Mouse (Mus musculus): Measurements from ENCODE around the gene Aqp3. TPM values are rescaled to one million over a fixed set of nuclear protein-coding genes. Genes with fewer than 3 reads are reported as not detected.
"Not testable (repeated sequence)": the region's sequence is repeated elsewhere in the genome, so short reads cannot be mapped to it uniquely, and the experiment has no call there.

Aqp3 gene
- total and polyA plus RNA-seq, 2 experiments from 2014 or later, result 0.19 to 6.3 TPM

DNA sequence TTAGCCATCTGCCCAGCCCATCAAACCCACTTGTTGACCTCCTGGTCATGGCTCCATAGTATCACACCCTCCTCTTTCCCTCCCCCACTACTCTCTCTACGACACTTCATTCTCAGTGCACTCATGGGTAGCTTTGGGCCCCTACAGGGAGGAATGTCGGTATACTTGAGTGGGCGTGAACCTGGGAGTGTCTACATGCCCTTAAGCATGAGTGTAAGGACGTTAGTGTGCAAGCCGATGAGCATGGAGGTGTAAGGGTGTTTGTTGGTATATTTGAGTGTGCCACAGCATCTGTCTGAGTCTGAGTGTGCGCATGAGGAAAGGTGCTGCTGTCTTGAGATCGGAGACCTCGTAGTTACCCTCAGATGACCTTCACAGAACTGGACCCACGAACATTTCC is 11.0 kb downstream of the Aqp3 start:
- TF ChIP-seq CTCF (IDR thresholded peaks at IDR 0.05; ENCODE audit: low read depth) (no peak), EP300 (IDR thresholded peaks at IDR 0.05; ENCODE audit: low read depth) (no peak)
- H3K9me3 ChIP-seq (replicated peaks; ENCODE audit: control insufficient read depth, low read length), result no peaks in the 10 kb centered on the region
- no peak overlapping the region for H3K4me2 ChIP-seq (ENCODE audit: low read depth, low read length)
- ATAC-seq (ENCODE audit: insufficient read depth, low read depth) (no peak), DNase-seq (ENCODE audit: low spot score) (no peak)
- H3K4me1 ChIP-seq (ENCODE audit: control insufficient read depth, insufficient read depth), result no peaks in the 10 kb centered on the region
- no peak overlapping the region for H3K27ac ChIP-seq (ENCODE audit: low read depth)
- H3K36me3 ChIP-seq (replicated peaks; ENCODE audit: control insufficient read depth, insufficient read depth, low read length), result no peaks in the 10 kb centered on the region
- H3K4me3 ChIP-seq (ENCODE audit: low read depth, low read length), result no peak overlapping the region
- H3K9ac ChIP-seq (replicated peaks; ENCODE audit: low read depth, low read length), result no peak overlapping the region
- no peaks in the 10 kb centered on the region for H3K27me3 ChIP-seq (ENCODE audit: control insufficient read depth, insufficient read depth, low read length)
- 63% methylated on average over 9 of the region's 9 CpGs for WGBS

DNA sequence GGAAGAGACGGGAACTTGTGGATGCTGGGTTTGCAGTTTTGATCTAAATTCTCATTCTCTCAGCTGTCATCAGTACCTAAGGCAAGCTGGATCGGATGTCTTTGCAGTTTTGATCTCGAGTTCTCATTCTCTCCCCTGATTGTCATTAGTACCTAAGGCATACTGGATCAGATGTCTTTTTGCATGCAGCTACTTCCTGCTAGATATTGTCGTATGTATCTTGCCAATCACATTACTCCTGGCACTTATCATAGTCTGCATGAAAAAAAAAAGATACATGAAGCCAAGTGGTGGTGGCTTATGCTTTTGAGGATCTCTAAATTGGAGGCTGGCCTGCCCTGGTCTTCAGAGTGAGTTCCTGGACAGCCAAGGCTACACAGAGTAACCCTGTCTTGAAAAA is 13.2 kb downstream of the Aqp3 start:
- TF ChIP-seq EP300 (IDR thresholded peaks at IDR 0.05; ENCODE audit: low read depth) (no peak), CTCF (IDR thresholded peaks at IDR 0.05; ENCODE audit: low read depth) (no peak)
- no peaks in the 10 kb centered on the region for H3K4me1 ChIP-seq (ENCODE audit: control insufficient read depth, insufficient read depth)
- no peaks in the 10 kb centered on the region for H3K27me3 ChIP-seq (ENCODE audit: control insufficient read depth, insufficient read depth, low read length)
- H3K9me3 ChIP-seq (replicated peaks; ENCODE audit: control insufficient read depth, low read length), result no peaks in the 10 kb centered on the region
- H3K27ac ChIP-seq (ENCODE audit: low read depth), result no peak overlapping the region
- H3K4me3 ChIP-seq (ENCODE audit: low read depth, low read length), result no peak overlapping the region
- H3K9ac ChIP-seq (replicated peaks; ENCODE audit: low read depth, low read length), result no peak overlapping the region
- no peaks in the 10 kb centered on the region for H3K36me3 ChIP-seq (replicated peaks; ENCODE audit: control insufficient read depth, insufficient read depth, low read length)
- DNase-seq (ENCODE audit: low spot score) (no peak), ATAC-seq (ENCODE audit: insufficient read depth, low read depth) (no peak)
- H3K4me2 ChIP-seq (ENCODE audit: low read depth, low read length), result no peak overlapping the region
- WGBS, result 74% methylated on average over 4 of the region's 4 CpGs

DNA sequence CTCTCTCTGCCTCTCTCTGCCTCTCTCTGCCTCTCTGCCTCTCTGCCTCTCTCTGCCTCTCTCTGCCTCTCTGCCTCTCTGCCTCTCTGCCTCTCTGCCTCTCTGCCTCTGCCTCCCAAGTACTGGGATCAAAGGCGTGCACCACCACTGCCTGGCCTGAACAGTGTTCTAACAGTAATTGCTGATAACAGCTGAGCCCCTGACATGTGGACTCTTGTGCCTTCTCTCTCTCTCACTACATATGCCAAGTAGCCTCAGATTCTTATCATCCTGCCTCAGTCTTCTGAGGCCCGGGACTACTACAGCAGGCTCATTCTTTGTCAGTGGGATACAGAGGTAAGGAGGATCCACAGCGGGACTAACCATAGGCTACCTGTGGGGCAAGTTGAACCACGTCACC is 15.2 kb downstream of the Aqp3 start:
- DNase-seq (ENCODE audit: low spot score); H3K4me2 ChIP-seq (ENCODE audit: low read depth, low read length); H3K9me3 ChIP-seq (replicated peaks; ENCODE audit: control insufficient read depth, low read length); H3K36me3 ChIP-seq (replicated peaks; ENCODE audit: control insufficient read depth, insufficient read depth, low read length); H3K27ac ChIP-seq (ENCODE audit: low read depth); ATAC-seq (ENCODE audit: insufficient read depth, low read depth); H3K4me1 ChIP-seq (ENCODE audit: control insufficient read depth, insufficient read depth); H3K4me3 ChIP-seq (ENCODE audit: low read depth, low read length); H3K9ac ChIP-seq (replicated peaks; ENCODE audit: low read depth, low read length); H3K27me3 ChIP-seq (ENCODE audit: control insufficient read depth, insufficient read depth, low read length): not testable (repeated sequence)
- 40% methylated on average over 4 of the region's 4 CpGs for WGBS

DNA sequence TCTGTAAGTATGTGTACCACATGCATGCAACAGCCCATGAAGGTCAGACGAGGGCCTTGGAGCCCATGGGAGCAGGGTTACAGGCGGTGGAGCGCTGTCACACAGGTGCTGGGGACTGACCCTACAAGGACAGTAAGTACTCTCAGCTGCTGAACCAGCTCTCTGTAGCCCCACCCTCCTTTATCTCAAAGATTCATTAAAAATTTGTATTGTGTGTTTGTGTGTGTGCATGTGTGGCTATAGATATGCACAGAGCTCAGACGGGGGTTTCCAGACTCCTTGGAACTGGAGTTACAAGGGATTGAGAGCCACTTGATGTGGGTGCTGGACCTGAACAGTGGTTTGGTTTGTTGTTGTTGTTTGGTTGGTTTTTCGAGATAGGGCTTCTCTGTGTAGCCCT is 16.2 kb downstream of the Aqp3 start:
- no peaks in the 10 kb centered on the region for H3K36me3 ChIP-seq (replicated peaks; ENCODE audit: control insufficient read depth, insufficient read depth, low read length)
- ATAC-seq (ENCODE audit: insufficient read depth, low read depth) (no peak), DNase-seq (ENCODE audit: low spot score) (no peak)
- H3K4me1 ChIP-seq (ENCODE audit: control insufficient read depth, insufficient read depth), result no peaks in the 10 kb centered on the region
- H3K9ac ChIP-seq (replicated peaks; ENCODE audit: low read depth, low read length), result no peak overlapping the region
- WGBS, result 79% methylated on average over 5 of the region's 5 CpGs
- TF ChIP-seq EP300 (IDR thresholded peaks at IDR 0.05; ENCODE audit: low read depth) (no peak), CTCF (IDR thresholded peaks at IDR 0.05; ENCODE audit: low read depth) (no peak)
- no peak overlapping the region for H3K4me3 ChIP-seq (ENCODE audit: low read depth, low read length)
- no peaks in the 10 kb centered on the region for H3K27me3 ChIP-seq (ENCODE audit: control insufficient read depth, insufficient read depth, low read length)
- H3K9me3 ChIP-seq (replicated peaks; ENCODE audit: control insufficient read depth, low read length), result no peaks in the 10 kb centered on the region
- H3K4me2 ChIP-seq (ENCODE audit: low read depth, low read length), result no peak overlapping the region
- no peak overlapping the region for H3K27ac ChIP-seq (ENCODE audit: low read depth)

DNA sequence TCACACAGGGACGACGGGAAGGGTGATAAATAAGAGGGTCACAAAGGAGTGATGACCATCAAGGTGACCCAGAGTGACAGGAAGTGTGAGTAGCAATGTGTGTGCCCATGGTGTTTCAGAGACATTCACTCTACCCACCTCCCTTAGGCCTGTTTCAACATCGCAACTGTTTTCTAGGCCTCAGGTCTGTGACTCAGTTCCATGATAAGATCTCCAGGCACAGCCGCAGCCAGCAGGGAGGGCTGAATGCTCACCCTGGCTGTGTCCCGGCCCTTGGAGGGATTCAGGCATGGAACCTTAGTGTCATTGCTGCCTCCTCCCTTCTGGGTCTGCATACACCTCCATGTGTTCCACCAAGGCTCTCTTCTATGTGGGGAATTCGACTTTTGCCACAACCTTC is 19.3 kb downstream of the Aqp3 start:
- H3K27me3 ChIP-seq (ENCODE audit: control insufficient read depth, insufficient read depth, low read length), result no peaks in the 10 kb centered on the region
- H3K4me3 ChIP-seq (ENCODE audit: low read depth, low read length), result no peak overlapping the region
- no peak for DNase-seq (ENCODE audit: low spot score)
- no peaks in the 10 kb centered on the region for H3K4me1 ChIP-seq (ENCODE audit: control insufficient read depth, insufficient read depth)
- H3K36me3 ChIP-seq (replicated peaks; ENCODE audit: control insufficient read depth, insufficient read depth, low read length), result no peaks in the 10 kb centered on the region
- H3K9ac ChIP-seq (replicated peaks; ENCODE audit: low read depth, low read length), result no peak overlapping the region
- 27% methylated on average over 6 of the region's 6 CpGs for WGBS
- TF ChIP-seq CTCF (IDR thresholded peaks at IDR 0.05; ENCODE audit: low read depth), result no peak
- no peak for TF ChIP-seq EP300 (IDR thresholded peaks at IDR 0.05; ENCODE audit: low read depth)
- no peak overlapping the region for H3K27ac ChIP-seq (ENCODE audit: low read depth)
- no peak for ATAC-seq (ENCODE audit: insufficient read depth, low read depth)
- H3K4me2 ChIP-seq (ENCODE audit: low read depth, low read length), result no peak overlapping the region
- H3K9me3 ChIP-seq (replicated peaks; ENCODE audit: control insufficient read depth, low read length), result no peaks in the 10 kb centered on the region

DNA sequence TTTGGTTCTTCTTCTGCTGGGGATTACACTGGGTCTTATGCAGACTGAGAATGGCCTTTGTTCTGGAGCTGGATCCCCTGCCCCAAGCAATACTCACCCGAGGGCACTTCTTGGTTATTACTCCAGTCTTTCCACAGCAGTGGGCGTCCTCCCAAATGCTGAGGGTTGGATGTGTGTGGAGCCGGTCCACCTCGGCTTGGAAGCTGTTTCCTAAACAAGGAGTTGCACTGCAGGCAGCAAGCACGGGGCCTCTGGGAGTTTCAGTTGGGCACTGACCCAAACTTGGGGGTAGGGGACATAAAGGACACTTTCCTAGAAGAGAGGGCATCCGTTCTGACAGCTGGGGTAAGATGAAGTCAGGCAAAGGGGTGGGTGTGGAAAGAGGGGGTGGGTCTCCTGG is 23.5 kb downstream of the Aqp3 start:
- H3K36me3 ChIP-seq (replicated peaks; ENCODE audit: control insufficient read depth, insufficient read depth, low read length), result no peaks in the 10 kb centered on the region
- H3K4me2 ChIP-seq (ENCODE audit: low read depth, low read length), result no peak overlapping the region
- TF ChIP-seq CTCF (IDR thresholded peaks at IDR 0.05; ENCODE audit: low read depth) (no peak), EP300 (IDR thresholded peaks at IDR 0.05; ENCODE audit: low read depth) (no peak)
- no peaks in the 10 kb centered on the region for H3K9me3 ChIP-seq (replicated peaks; ENCODE audit: control insufficient read depth, low read length)
- WGBS, result 43% methylated on average over 6 of the region's 6 CpGs
- no peak overlapping the region for H3K4me3 ChIP-seq (ENCODE audit: low read depth, low read length)
- H3K27me3 ChIP-seq (ENCODE audit: control insufficient read depth, insufficient read depth, low read length), result no peaks in the 10 kb centered on the region
- no peak overlapping the region for H3K27ac ChIP-seq (ENCODE audit: low read depth)
- ATAC-seq (ENCODE audit: insufficient read depth, low read depth), result no peak
- DNase-seq (ENCODE audit: low spot score), result no peak
- no peaks in the 10 kb centered on the region for H3K4me1 ChIP-seq (ENCODE audit: control insufficient read depth, insufficient read depth)
- H3K9ac ChIP-seq (replicated peaks; ENCODE audit: low read depth, low read length), result no peak overlapping the region

Data from heart, postnatal 0 days (tissue).